Mouse (Mus musculus) thymus, adult 2 months (tissue): ENCODE data around the gene 5730596B20Rik.

Experiments
- CTCF ChIP-seq: fragments of 200-500 bp; IDR thresholded peaks from 2 replicates; pipeline ENCODE4 v1.5.1; 2012; ENCODE audit warnings: mild to moderate bottlenecking, control low read depth, low read length, moderate library complexity, borderline replicate concordance; ENCODE audit not compliant: control insufficient read depth, poor library complexity, insufficient read depth; ENCODE audit errors: extremely low read depth
- POLR2A ChIP-seq: fragments of 200-500 bp; IDR thresholded peaks from 2 replicates; pipeline ENCODE4 v1.6.1; 2012; ENCODE audit warnings: mild to moderate bottlenecking, low read length, control low read depth, moderate library complexity; ENCODE audit not compliant: control insufficient read depth, poor library complexity, insufficient read depth; ENCODE audit errors: extremely low read depth

DNA sequence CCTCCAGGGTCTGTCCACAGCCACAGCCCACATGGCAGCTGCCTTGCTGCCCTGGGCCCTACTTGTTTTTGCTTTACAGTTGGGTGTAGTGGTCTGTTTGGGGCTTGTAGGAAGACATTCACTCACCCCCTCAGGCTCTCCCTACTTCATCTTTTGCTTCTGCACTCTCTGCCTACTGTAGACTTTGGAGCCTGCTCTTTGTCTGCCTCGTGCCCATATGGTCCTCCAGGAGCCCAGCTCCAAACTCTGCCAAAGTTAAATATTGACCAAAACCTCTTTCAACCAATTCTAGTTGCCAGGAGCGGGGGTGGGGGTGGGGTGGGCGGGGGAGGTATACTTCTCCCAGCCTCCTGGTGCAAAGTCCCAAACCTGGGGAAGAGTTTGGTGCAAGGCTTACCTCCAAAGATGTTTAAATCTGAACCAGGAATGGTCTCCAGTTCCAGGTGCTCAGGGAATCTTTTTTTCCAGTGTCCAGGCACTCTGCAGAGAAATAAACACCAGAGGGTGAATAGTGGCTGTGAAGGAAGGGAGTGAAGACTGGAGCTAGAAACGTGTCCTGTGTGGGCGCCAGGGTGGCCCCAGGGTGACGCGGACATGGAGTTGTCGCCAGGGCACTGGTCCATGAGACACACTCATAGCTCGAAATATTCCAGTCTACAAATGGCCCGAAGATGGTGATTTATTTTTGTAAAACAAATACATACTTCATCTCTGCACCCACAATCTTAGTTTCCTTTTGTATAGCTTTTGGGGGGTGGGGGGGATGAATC, 6.2 kb downstream of the 5730596B20Rik start:
- TF ChIP-seq CTCF (no peak), POLR2A (no peak)
